Mouse (Mus musculus) neural tube, embryonic 15.5 days (tissue): ENCODE data around the gene Naa16. TPM values are rescaled to one million over a fixed set of nuclear protein-coding genes. Genes with fewer than 3 reads are reported as not detected.

Source experiments
- ATAC-seq: fragments of 200-750 bp; cut with Nextera tagmentation; 2 replicates; pipeline ENCODE4 v1.8.0; 2017; ENCODE audit warnings: mild to moderate bottlenecking, moderate TSS enrichment, moderate library complexity; ENCODE audit not compliant: low FRiP score
- H3K27ac ChIP-seq: fragments of 300-500 bp; sonication (generic); replicated peaks from 2 replicates; pipeline ENCODE4 v1.5.1; 2015; ENCODE audit warnings: mild to moderate bottlenecking, inconsistent platforms
- H3K27me3 ChIP-seq: fragments of 300-500 bp; sonication (generic); replicated peaks from 2 replicates; pipeline ENCODE4 v1.6.1; 2015; ENCODE audit warnings: inconsistent platforms
- H3K36me3 ChIP-seq: fragments of 300-500 bp; sonication (generic); 2 replicates; pipeline ENCODE4 v1.6.1; 2015; ENCODE audit warnings: inconsistent platforms
- H3K4me1 ChIP-seq: fragments of 300-500 bp; sonication (generic); 2 replicates; pipeline ENCODE4 v1.6.1; 2015; ENCODE audit warnings: inconsistent platforms
- H3K4me2 ChIP-seq: fragments of 300-500 bp; sonication (generic); 2 replicates; pipeline ENCODE4 v1.6.1; 2015; ENCODE audit warnings: inconsistent platforms, mild to moderate bottlenecking, moderate library complexity
- H3K4me3 ChIP-seq: fragments of 300-500 bp; sonication (generic); replicated peaks from 2 replicates; pipeline ENCODE4 v1.5.1; 2015; ENCODE audit warnings: mild to moderate bottlenecking, inconsistent platforms
- H3K9ac ChIP-seq: fragments of 300-500 bp; sonication (generic); replicated peaks from 2 replicates; pipeline ENCODE4 v1.6.1; 2015; ENCODE audit warnings: mild to moderate bottlenecking, inconsistent platforms
- H3K9me3 ChIP-seq: fragments of 300-500 bp; sonication (generic); replicated peaks from 2 replicates; pipeline ENCODE4 v1.6.1; 2016; ENCODE audit warnings: inconsistent platforms
- WGBS: fragments of 180-500 bp; shearing (Covaris S2); methylation state at CpG from one replicate; pipeline ENCODE4 v1.1.7; 2015; ENCODE audit warnings: mixed read lengths; 5-methylcytosine and 5-hydroxymethylcytosine counted together
- polyA plus RNA-seq: library from polyadenylated mRNA; unstranded; fragments of >200 nt; fragmentation: Nextera tagmentation; extraction: Ambion mirVana; gene quantifications from 2 replicates; pipeline ENCODE4 v1.2.1, GENCODE M21; 2015

The Naa16 gene
- polyA plus RNA-seq, 1 experiment from 2014 or later: 15.6 TPM

- peaks cover 29% of the 10 kb centered on the region for H3K4me1 ChIP-seq
- H3K4me3 ChIP-seq: no peak overlapping the region
- no peak for ATAC-seq
- H3K36me3 ChIP-seq: no peaks in the 10 kb centered on the region
- no peak overlapping the region for H3K4me2 ChIP-seq
- H3K27ac ChIP-seq: no peak overlapping the region
- peaks cover 11% of the 10 kb centered on the region; the same call in 1 of the 2 replicates for H3K27me3 ChIP-seq
- 88% methylated on average over 9 of the region's 9 CpGs for WGBS
- no peaks in the 10 kb centered on the region for H3K9me3 ChIP-seq
- H3K9ac ChIP-seq: no peak overlapping the region
These were observed 95.0 kb downstream of the Naa16 start for GRCm38 (mm10) chr14:79295579-79295978.

- no peak overlapping the region for H3K27ac ChIP-seq
- WGBS: 71% methylated on average over 5 of the region's 5 CpGs
- no peak overlapping the region for H3K4me3 ChIP-seq
- ATAC-seq: no peak
- peaks cover 9% of the 10 kb centered on the region; the same call in 1 of the 2 replicates for H3K27me3 ChIP-seq
- H3K9me3 ChIP-seq: no peaks in the 10 kb centered on the region
- peaks cover 27% of the 10 kb centered on the region for H3K4me1 ChIP-seq
- H3K36me3 ChIP-seq: no peaks in the 10 kb centered on the region
- H3K9ac ChIP-seq: no peak overlapping the region
- H3K4me2 ChIP-seq: no peak overlapping the region
These were observed 95.6 kb downstream of the Naa16 start for GRCm38 (mm10) chr14:79294950-79295349.

- Histone ChIP-seq H3K27ac (no peak overlapping the region; the same call in 1 of the 2 replicates), H3K36me3 (no peaks in the 10 kb centered on the region), H3K27me3 (peaks cover 7% of the 10 kb centered on the region; the same call in 1 of the 2 replicates), H3K9ac (no peak overlapping the region), H3K4me3 (no peak overlapping the region), H3K9me3 (no peaks in the 10 kb centered on the region), H3K4me1 (peaks cover 25% of the 10 kb centered on the region), H3K4me2 (no peak overlapping the region)
- WGBS: 82% methylated on average over 8 of the region's 8 CpGs
- ATAC-seq: no peak
These were observed 96.3 kb downstream of the Naa16 start for GRCm38 (mm10) chr14:79294051-79294814.

- H3K27me3 ChIP-seq: 0 out of 2 replicates have a peak, but pooled peaks cover 3% of the 10 kb centered on the region
- H3K4me1 ChIP-seq: peaks cover 25% of the 10 kb centered on the region
- H3K9me3 ChIP-seq: no peaks in the 10 kb centered on the region
- H3K4me3 ChIP-seq: no peak overlapping the region
- H3K27ac ChIP-seq: no peak overlapping the region
- 39% methylated on average over 11 of the region's 16 CpGs for WGBS
- H3K9ac ChIP-seq: no peak overlapping the region
- no peak for ATAC-seq
- no peaks in the 10 kb centered on the region for H3K36me3 ChIP-seq
- H3K4me2 ChIP-seq: peak overlapping the region; percentile 11; the same call in 1 of the 2 replicates
These were observed 97.3 kb downstream of the Naa16 start for GRCm38 (mm10) chr14:79293119-79293780.

- Histone ChIP-seq H3K9me3 (no peaks in the 10 kb centered on the region), H3K27me3 (0 out of 2 replicates have a peak, but pooled peaks cover 3% of the 10 kb centered on the region), H3K9ac (no peak overlapping the region), H3K27ac (no peak overlapping the region), H3K36me3 (no peaks in the 10 kb centered on the region), H3K4me2 (no peak overlapping the region), H3K4me3 (no peak overlapping the region), H3K4me1 (peaks cover 25% of the 10 kb centered on the region)
- WGBS: 86% methylated on average over 4 of the region's 4 CpGs
- no peak for ATAC-seq
These were observed 98.9 kb downstream of the Naa16 start for GRCm38 (mm10) chr14:79291629-79292028.

GRCm38 (mm10) chr14:79290683-79291425 is 99.7 kb downstream of the Naa16 start:
- peak; percentile 64 for ATAC-seq
- Histone ChIP-seq H3K27ac (peak overlapping the region; percentile 37; the same call in 1 of the 2 replicates), H3K4me2 (peak overlapping the region; percentile 42), H3K36me3 (no peaks in the 10 kb centered on the region), H3K4me1 (peaks cover 25% of the 10 kb centered on the region), H3K9me3 (no peaks in the 10 kb centered on the region), H3K27me3 (0 out of 2 replicates have a peak, but pooled peaks cover 3% of the 10 kb centered on the region), H3K9ac (0 out of 2 replicates have a peak overlapping the region, but pooled peaks have one; percentile 28), H3K4me3 (no peak overlapping the region)
- 15% methylated on average over 15 of the region's 15 CpGs for WGBS

- 47% methylated on average over 9 of the region's 9 CpGs for WGBS
- ATAC-seq: no peak
- no peak overlapping the region for H3K27ac ChIP-seq
These were observed 100.7 kb downstream of the Naa16 start for GRCm38 (mm10) chr14:79289909-79290308.

GRCm38 (mm10) chr14:79288280-79288679 is 102.3 kb downstream of the Naa16 start:
- Histone ChIP-seq H3K9ac (no peak overlapping the region), H3K4me2 (no peak overlapping the region), H3K4me3 (no peak overlapping the region), H3K4me1 (peaks cover 19% of the 10 kb centered on the region), H3K9me3 (no peaks in the 10 kb centered on the region), H3K36me3 (no peaks in the 10 kb centered on the region), H3K27me3 (0 out of 2 replicates have a peak, but pooled peaks cover 3% of the 10 kb centered on the region), H3K27ac (no peak overlapping the region)
- WGBS: 63% methylated on average over 3 of the region's 3 CpGs
- ATAC-seq: no peak

More at GRCm38 (mm10) chr14:79289909-79290308, 100.7 kb downstream of the Naa16 start:
- no peak overlapping the region for H3K9ac ChIP-seq
- H3K27me3 ChIP-seq: 0 out of 2 replicates have a peak, but pooled peaks cover 3% of the 10 kb centered on the region
- H3K9me3 ChIP-seq: no peaks in the 10 kb centered on the region
- peaks cover 25% of the 10 kb centered on the region for H3K4me1 ChIP-seq
- no peak overlapping the region for H3K4me2 ChIP-seq
- H3K36me3 ChIP-seq: no peaks in the 10 kb centered on the region
- H3K4me3 ChIP-seq: no peak overlapping the region

GRCm38 (mm10) chr14:79287251-79287863 is 103.2 kb downstream of the Naa16 start:
- H3K27me3 ChIP-seq: 0 out of 2 replicates have a peak, but pooled peaks cover 3% of the 10 kb centered on the region
- peaks cover 9% of the 10 kb centered on the region; the same call in 1 of the 2 replicates for H3K4me1 ChIP-seq
- 91% methylated on average over 7 of the region's 7 CpGs for WGBS
- no peaks in the 10 kb centered on the region for H3K9me3 ChIP-seq
- H3K4me3 ChIP-seq: no peak overlapping the region
- no peak for ATAC-seq
- H3K36me3 ChIP-seq: no peaks in the 10 kb centered on the region
- H3K27ac ChIP-seq: no peak overlapping the region
- H3K4me2 ChIP-seq: no peak overlapping the region
- H3K9ac ChIP-seq: no peak overlapping the region

- ATAC-seq: no peak
- WGBS: 93% methylated on average over 5 of the region's 5 CpGs
- no peak overlapping the region for H3K4me3 ChIP-seq
These were observed 105.0 kb downstream of the Naa16 start for GRCm38 (mm10) chr14:79285549-79285948.

GRCm38 (mm10) chr14:79284616-79285015 is 106.0 kb downstream of the Naa16 start:
- 90% methylated on average over 4 of the region's 4 CpGs for WGBS
- ATAC-seq: no peak

More at GRCm38 (mm10) chr14:79285549-79285948, 105.0 kb downstream of the Naa16 start:
- Histone ChIP-seq H3K27ac (no peak overlapping the region), H3K9me3 (no peaks in the 10 kb centered on the region), H3K27me3 (0 out of 2 replicates have a peak, but pooled peaks cover 3% of the 10 kb centered on the region), H3K36me3 (no peaks in the 10 kb centered on the region), H3K4me1 (peaks cover 3% of the 10 kb centered on the region; the same call in 1 of the 2 replicates), H3K4me2 (no peak overlapping the region), H3K9ac (no peak overlapping the region)

More at GRCm38 (mm10) chr14:79284616-79285015, 106.0 kb downstream of the Naa16 start:
- Histone ChIP-seq H3K4me3 (no peak overlapping the region), H3K4me2 (no peak overlapping the region), H3K27me3 (no peaks in the 10 kb centered on the region), H3K36me3 (no peaks in the 10 kb centered on the region), H3K9ac (no peak overlapping the region), H3K4me1 (no peaks in the 10 kb centered on the region), H3K27ac (no peak overlapping the region), H3K9me3 (no peaks in the 10 kb centered on the region)
